Mouse (Mus musculus) activated CD4-positive, CD25-positive, alpha-beta regulatory T cell, adult 4 months (primary cell): ENCODE data around the gene Osgepl1. TPM values are rescaled to one million over a fixed set of nuclear protein-coding genes. Genes with fewer than 3 reads are reported as not detected.

Experiments used
- polyA plus RNA-seq, 2 experiments: library from polyadenylated mRNA; unstranded; fragments of 100-300 nt; shearing (Covaris generic); gene quantifications; one replicate each; pipeline ENCODE4 v1.2.1; 2017

The Osgepl1 gene
- polyA plus RNA-seq, 2 experiments from 2014 or later: 15.7 to 19.3 TPM

Other genes starting within 250 kb of the Osgepl1 start
- gene 1700019A02Rik, start 126.0 kb upstream of the Osgepl1 start, polyA plus RNA-seq: not detected
- 10 to 100 TPM; 25.1 to 32.1 TPM for gene Pms1, start 16.6 kb upstream of the Osgepl1 start, polyA plus RNA-seq
- gene Ormdl1, start 16.5 kb upstream of the Osgepl1 start, polyA plus RNA-seq: 10 to 100 TPM; 64.8 to 81.9 TPM
- gene Gm28778, start 16.5 kb upstream of the Osgepl1 start, polyA plus RNA-seq: under 1 TPM in 1 of 2 experiments, not detected in 1; 0.63 TPM
- 10 to 100 TPM in 1 of 2 experiments, not detected in 1; 20.4 TPM for gene Asdurf, start 39.0 kb downstream of the Osgepl1 start, polyA plus RNA-seq
- under 1 TPM; 0.28 to 0.62 TPM for gene Gm28551, start 39.0 kb downstream of the Osgepl1 start, polyA plus RNA-seq
- 10 to 100 TPM; 56.8 to 68.4 TPM for gene Asnsd1, start 39.1 kb downstream of the Osgepl1 start, polyA plus RNA-seq